In the genomic region with DNA sequence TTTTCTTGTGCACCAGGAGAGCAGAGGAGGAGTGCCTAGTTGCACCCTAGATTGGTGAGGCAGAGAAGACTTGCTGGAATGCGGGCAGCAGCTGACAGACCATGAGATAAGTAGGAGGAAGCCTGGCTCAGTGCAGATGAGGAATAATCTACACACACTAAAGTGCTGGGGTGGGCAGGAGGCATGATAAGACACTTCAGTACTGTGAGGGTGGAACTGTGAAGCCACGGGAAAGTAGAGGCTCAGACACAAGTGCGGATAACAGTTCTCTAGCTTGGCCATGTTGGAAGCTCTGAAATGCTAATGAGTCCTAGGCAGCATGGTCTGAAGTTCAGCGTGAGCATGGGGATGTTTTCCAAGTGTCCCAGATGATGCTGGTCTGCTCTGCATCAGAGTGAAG, we compare ENCODE assay signal across 10 mouse cellular contexts. TPM values are rescaled to one million over a fixed set of nuclear protein-coding genes. Genes with fewer than 3 reads are reported as not detected.
DNase-seq lines count a peak whose midpoint lies in the region.
"Had no signal": no experiment of that assay in that cellular context is flagged by ENCODE, and none has a peak within 500 bp of the region (broad histone marks: within the 10 kb centered on the region; RNA-seq: fewer than 3 reads in every experiment).

No protein-coding gene starts in this region.

- no peaks in the 10 kb centered on the region for H3K9me3 ChIP-seq in erythroblast, embryonic 14.5 days (ENCODE audit: control insufficient read depth, low read length)

- peaks cover 59% of the 10 kb centered on the region for H3K36me3 ChIP-seq in erythroblast, embryonic 14.5 days (ENCODE audit: control insufficient read depth)

- peaks cover 42% of the 10 kb centered on the region for H3K4me1 ChIP-seq in erythroblast, embryonic 14.5 days (ENCODE audit: control insufficient read depth)

- H3K4me3 ChIP-seq in erythroblast, embryonic 14.5 days (replicated peaks), result peak overlapping the region; percentile 58
- H3K4me3 ChIP-seq: myocyte had no signal

- peak; percentile 67 for DNase-seq in layer of hippocampus, adult 11-12 months (ENCODE audit: low spot score)
- DNase-seq in layer of hippocampus, adult 9-10 months (ENCODE audit: low spot score), result no peak
- DNase-seq in layer of hippocampus, postnatal 25 days (ENCODE audit: extremely low spot score in 1 of 2, low spot score in 1 of 2), result peak; percentile 22 to 25
- DNase-seq in right cerebral cortex, postnatal 10 days (ENCODE audit: low spot score in 2 of 2), result peak; percentile 54 to 79
- no peak for DNase-seq in adrenal gland, postnatal 36 days
- DNase-seq in urinary bladder, adult 18-20 months (ENCODE audit: low spot score in 2 of 2), result no peak
- DNase-seq in cerebellum, adult 9-10 months, result no peak
- DNase-seq: thymus, postnatal 4 days had no signal

- no peaks in the 10 kb centered on the region for H3K27me3 ChIP-seq in erythroblast, embryonic 14.5 days (ENCODE audit: control insufficient read depth)

RNA-seq across cellular contexts. Expression of gene Fam228a, which starts 58.3 kb away (rescaled TPM):
- not detected in 2 replicates for polyA plus RNA-seq in erythroblast, embryonic 14.5 days (2012)
- 1 to 10 TPM; 2.1 to 2.7 TPM for total RNA-seq in layer of hippocampus, postnatal 25 days (2021)
- under 1 TPM; 0.20 to 0.30 TPM for total RNA-seq in adrenal gland, postnatal 36 days (2021)
- polyA plus RNA-seq: myocyte had no signal

Comparison
In these comparisons a context has a peak if more than half of its experiments do, and no peak if none do; other contexts are left out.
1. DNase-seq: peak in layer of hippocampus, adult 11-12 months (single experiment), layer of hippocampus, postnatal 25 days (2 of 2) and right cerebral cortex, postnatal 10 days (2 of 2); none in layer of hippocampus, adult 9-10 months (single experiment), adrenal gland, postnatal 36 days (0 of 2), urinary bladder, adult 18-20 months (0 of 2) and cerebellum, adult 9-10 months (single experiment).